Mouse (Mus musculus) forebrain, embryonic 14.5 days (tissue): ENCODE data around the gene Gnl2. TPM values are rescaled to one million over a fixed set of nuclear protein-coding genes. Genes with fewer than 3 reads are reported as not detected.

Experiments
- ATAC-seq: fragments of 200-750 bp; cut with Nextera tagmentation; 2 replicates; pipeline ENCODE4 v1.8.0; 2017; ENCODE audit warnings: mild to moderate bottlenecking, moderate library complexity
- DNase-seq: peaks from one replicate; pipeline ENCODE4 v3.0.0-alpha.2; 2015; ENCODE audit warnings: low spot score
- H3K27ac ChIP-seq: fragments of 300-500 bp; sonication (generic); 2 replicates; pipeline ENCODE4 v1.5.1; 2014; ENCODE audit warnings: low read depth, mild to moderate bottlenecking, control low read depth, low read length, moderate library complexity
- H3K27me3 ChIP-seq: fragments of 300-500 bp; sonication (generic); replicated peaks from 2 replicates; pipeline ENCODE4 v1.6.1; 2014; ENCODE audit warnings: low read length, control low read depth, mixed read lengths; ENCODE audit not compliant: control insufficient read depth, insufficient read depth
- H3K36me3 ChIP-seq: fragments of 300-500 bp; sonication (generic); 2 replicates; pipeline ENCODE4 v1.6.1; 2014; ENCODE audit warnings: low read length, control low read depth; ENCODE audit not compliant: control insufficient read depth, insufficient read depth
- H3K4me1 ChIP-seq: fragments of 300-500 bp; sonication (generic); 2 replicates; pipeline ENCODE4 v1.6.1; 2014; ENCODE audit warnings: antibody characterized with exemption, low read length, control low read depth; ENCODE audit not compliant: control insufficient read depth, insufficient read depth
- H3K4me2 ChIP-seq: fragments of 300-500 bp; sonication (generic); 2 replicates; pipeline ENCODE4 v1.6.1; 2014; ENCODE audit warnings: mild to moderate bottlenecking, control low read depth, low read length
- H3K4me3 ChIP-seq: fragments of 300-500 bp; sonication (generic); 2 replicates; pipeline ENCODE4 v1.5.1; 2014; ENCODE audit warnings: low read depth, low read length, control low read depth
- H3K9ac ChIP-seq: fragments of 300-500 bp; sonication (generic); 2 replicates; pipeline ENCODE4 v1.6.1; 2014; ENCODE audit warnings: mild to moderate bottlenecking, low read length, control low read depth, moderate library complexity
- H3K9me3 ChIP-seq: fragments of 300-500 bp; sonication (generic); replicated peaks from 2 replicates; pipeline ENCODE4 v1.6.1; 2016; ENCODE audit warnings: low read length, control low read depth, mixed read lengths; ENCODE audit not compliant: control insufficient read depth
- WGBS: fragments of 180-500 bp; shearing (Covaris S2); extraction: QIAGEN DNeasy Blood & Tissue Kit; methylation state at CpG from one replicate; pipeline ENCODE4 v1.1.7; 2014; 5-methylcytosine and 5-hydroxymethylcytosine counted together
- polyA plus RNA-seq: library from polyadenylated mRNA; unstranded; fragments of >200 nt; fragmentation: Nextera tagmentation; extraction: Ambion mirVana; gene quantifications from 2 replicates; pipeline ENCODE4 v1.2.1, GENCODE M21; 2014

Gene Gnl2
- polyA plus RNA-seq, 1 experiment from 2014 or later = 86.4 TPM

DNA sequence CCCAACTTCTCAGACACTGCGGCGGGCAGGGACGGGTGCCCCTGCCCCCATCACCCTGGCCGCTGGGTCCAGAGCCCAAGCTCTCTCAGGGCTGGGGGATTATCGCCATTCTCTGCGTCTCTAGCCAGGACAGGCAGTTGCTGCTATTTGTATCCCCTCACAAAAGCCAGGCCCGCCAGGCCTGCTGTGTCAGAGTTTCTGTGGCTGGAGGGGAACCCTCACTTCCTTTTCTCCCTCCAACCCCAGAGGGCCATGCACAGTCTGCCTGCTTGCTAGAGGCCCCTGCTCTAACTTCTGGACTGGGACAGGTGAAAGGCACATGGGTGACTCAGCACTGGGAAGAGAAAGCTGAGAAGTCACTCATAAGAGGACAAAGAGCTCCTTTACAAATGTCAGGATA lies 26.1 kb upstream of the Gnl2 start:
- 3% methylated on average over 7 of the region's 7 CpGs for WGBS
- H3K27ac ChIP-seq = no peak overlapping the region
- ATAC-seq (no peak), DNase-seq (no peak)
- H3K4me3 ChIP-seq = no peak overlapping the region
- no peaks in the 10 kb centered on the region for H3K36me3 ChIP-seq
- H3K27me3 ChIP-seq = peaks cover 53% of the 10 kb centered on the region
- peaks cover 5% of the 10 kb centered on the region for H3K4me1 ChIP-seq
- peak overlapping the region; percentile 16; the same call in 1 of the 2 replicates for H3K4me2 ChIP-seq
- H3K9ac ChIP-seq = peak overlapping the region; percentile 32; the same call in 1 of the 2 replicates
- no peaks in the 10 kb centered on the region for H3K9me3 ChIP-seq

DNA sequence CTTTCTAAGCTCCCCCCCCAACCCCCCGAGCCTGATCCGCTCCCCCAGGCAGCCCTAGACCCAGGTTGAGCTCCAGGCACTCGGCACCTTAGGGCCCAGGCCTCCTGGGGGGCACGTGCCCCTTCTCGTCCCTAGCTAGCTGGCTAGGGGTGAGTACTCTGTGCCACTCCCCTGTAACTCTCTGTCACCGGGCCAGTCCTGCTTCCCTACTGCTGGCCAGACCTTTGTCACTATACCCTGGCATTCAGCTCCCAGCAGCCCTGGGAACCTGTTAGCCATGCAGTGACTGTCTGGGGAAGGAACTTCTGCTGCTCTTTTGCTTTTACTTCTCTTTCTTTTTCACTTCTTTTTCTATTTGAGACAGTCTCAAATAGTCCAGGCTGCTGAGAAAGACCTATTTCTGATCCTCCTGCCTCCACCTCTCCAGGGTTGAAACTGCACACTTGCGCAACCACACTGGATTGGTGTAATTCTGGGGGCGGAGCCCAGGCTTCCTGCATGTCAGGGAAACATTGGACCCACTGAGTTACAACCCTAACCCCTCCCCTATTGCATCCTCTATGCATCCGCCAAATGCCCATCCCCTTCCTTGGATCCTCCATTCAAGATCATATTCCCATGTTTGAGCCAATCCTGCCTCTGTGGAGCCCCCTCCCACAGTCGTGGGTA lies 18.8 kb upstream of the Gnl2 start:
- Histone ChIP-seq H3K9me3 (no peaks in the 10 kb centered on the region), H3K4me1 (no peaks in the 10 kb centered on the region), H3K4me2 (no peak overlapping the region), H3K27me3 (no peaks in the 10 kb centered on the region), H3K36me3 (no peaks in the 10 kb centered on the region), H3K27ac (no peak overlapping the region), H3K9ac (no peak overlapping the region), H3K4me3 (no peak overlapping the region)
- DNase-seq = no peak
- 68% methylated on average over 10 of the region's 10 CpGs for WGBS
- ATAC-seq = no peak

DNA sequence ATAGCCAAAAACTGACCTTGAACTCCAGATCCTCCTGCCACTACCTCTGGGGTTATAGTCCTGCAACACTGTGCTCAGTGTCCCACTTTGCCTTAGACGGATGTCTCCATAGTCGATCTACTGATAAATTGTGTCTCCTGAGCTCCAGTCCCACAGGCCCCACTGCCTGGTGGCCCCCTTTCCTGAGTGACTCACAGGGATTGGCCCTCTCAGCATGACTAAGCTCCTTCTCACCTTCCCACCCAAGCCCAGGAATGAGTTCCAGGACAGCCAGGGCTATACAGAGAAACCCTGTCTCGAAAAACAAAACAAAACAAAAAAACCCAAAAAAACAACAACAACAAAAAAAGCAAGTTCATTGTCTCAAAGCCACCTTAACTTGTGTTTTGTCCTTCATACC lies 16.8 kb upstream of the Gnl2 start:
- 86% methylated on average over 3 of the region's 3 CpGs for WGBS

DNA sequence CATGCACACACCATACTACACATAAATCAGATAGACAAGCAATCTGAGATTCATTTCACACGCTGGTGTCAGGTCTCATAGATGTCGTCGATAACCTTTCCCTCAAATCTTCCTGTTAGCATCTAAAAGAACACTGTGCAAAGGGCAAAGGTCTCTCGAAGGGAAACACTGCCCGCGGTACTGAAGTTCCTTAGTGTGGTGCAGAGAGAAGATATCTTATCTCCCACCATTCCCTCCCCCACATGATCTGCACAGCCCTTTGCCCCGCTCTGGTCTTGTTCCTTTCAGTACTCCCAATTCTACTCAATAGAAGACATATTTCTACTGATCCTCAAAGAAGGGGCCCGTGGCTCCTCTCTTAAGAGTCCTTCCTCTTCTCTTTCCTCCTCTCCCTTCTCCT lies 13.4 kb upstream of the Gnl2 start:
- Histone ChIP-seq H3K9ac (no peak overlapping the region), H3K27ac (no peak overlapping the region), H3K4me2 (no peak overlapping the region), H3K36me3 (no peaks in the 10 kb centered on the region), H3K27me3 (no peaks in the 10 kb centered on the region), H3K9me3 (no peaks in the 10 kb centered on the region), H3K4me3 (no peak overlapping the region), H3K4me1 (no peaks in the 10 kb centered on the region)
- ATAC-seq (no peak), DNase-seq (no peak)
- 88% methylated on average over 8 of the region's 8 CpGs for WGBS

More for the DNA sequence above, 16.8 kb upstream of the Gnl2 start:
- ATAC-seq (no peak), DNase-seq (no peak)
- H3K9me3 ChIP-seq = no peaks in the 10 kb centered on the region
- no peak overlapping the region for H3K9ac ChIP-seq
- H3K4me2 ChIP-seq = no peak overlapping the region
- no peaks in the 10 kb centered on the region for H3K36me3 ChIP-seq
- no peaks in the 10 kb centered on the region for H3K4me1 ChIP-seq
- H3K27me3 ChIP-seq = no peaks in the 10 kb centered on the region
- no peak overlapping the region for H3K27ac ChIP-seq
- H3K4me3 ChIP-seq = no peak overlapping the region

DNA sequence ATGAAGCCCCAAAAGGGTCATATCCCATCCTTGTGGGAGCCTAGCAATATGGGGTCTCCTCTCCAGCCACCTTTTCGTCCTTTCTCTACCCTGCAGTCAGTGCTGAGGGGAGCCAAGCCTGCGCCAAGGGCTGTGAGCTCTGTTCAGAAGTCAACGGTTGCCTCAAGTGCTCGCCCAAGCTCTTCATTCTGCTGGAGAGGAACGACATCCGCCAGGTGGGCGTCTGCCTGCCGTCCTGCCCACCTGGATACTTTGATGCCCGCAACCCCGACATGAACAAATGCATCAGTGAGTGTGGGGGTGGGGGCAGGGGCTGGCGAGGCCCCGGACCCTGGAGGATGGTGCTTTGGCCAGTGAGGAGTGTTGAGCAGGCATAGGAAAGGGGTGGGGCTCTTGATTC lies 11.5 kb upstream of the Gnl2 start:
- Histone ChIP-seq H3K9me3 (no peaks in the 10 kb centered on the region), H3K36me3 (no peaks in the 10 kb centered on the region), H3K4me1 (no peaks in the 10 kb centered on the region), H3K27ac (no peak overlapping the region), H3K4me2 (no peak overlapping the region), H3K4me3 (no peak overlapping the region), H3K27me3 (no peaks in the 10 kb centered on the region), H3K9ac (no peak overlapping the region)
- DNase-seq (no peak), ATAC-seq (no peak)
- 66% methylated on average over 12 of the region's 12 CpGs for WGBS

DNA sequence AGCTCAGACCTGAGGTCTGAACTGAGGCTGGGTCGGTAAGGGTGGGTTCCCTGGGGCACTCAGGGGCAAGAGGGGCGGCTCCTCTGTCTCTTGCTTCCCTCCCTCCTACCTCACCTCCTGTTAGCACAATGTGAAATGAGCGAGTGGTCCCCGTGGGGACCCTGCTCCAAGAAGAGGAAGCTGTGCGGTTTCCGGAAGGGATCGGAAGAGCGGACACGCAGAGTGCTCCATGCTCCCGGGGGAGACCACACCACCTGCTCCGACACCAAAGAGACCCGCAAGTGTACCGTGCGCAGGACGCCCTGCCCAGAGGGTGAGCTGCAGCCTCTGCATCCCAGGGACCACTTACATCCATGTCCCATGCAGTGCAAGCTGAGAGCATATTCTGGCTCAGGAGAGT lies 8.9 kb upstream of the Gnl2 start:
- H3K9me3 ChIP-seq = no peaks in the 10 kb centered on the region
- H3K4me1 ChIP-seq = no peaks in the 10 kb centered on the region
- H3K4me3 ChIP-seq = no peak overlapping the region
- H3K9ac ChIP-seq = no peak overlapping the region
- no peak for DNase-seq
- no peaks in the 10 kb centered on the region for H3K36me3 ChIP-seq
- H3K27ac ChIP-seq = no peak overlapping the region
- H3K27me3 ChIP-seq = no peaks in the 10 kb centered on the region
- no peak overlapping the region for H3K4me2 ChIP-seq
- 63% methylated on average over 15 of the region's 15 CpGs for WGBS
- ATAC-seq = no peak

DNA sequence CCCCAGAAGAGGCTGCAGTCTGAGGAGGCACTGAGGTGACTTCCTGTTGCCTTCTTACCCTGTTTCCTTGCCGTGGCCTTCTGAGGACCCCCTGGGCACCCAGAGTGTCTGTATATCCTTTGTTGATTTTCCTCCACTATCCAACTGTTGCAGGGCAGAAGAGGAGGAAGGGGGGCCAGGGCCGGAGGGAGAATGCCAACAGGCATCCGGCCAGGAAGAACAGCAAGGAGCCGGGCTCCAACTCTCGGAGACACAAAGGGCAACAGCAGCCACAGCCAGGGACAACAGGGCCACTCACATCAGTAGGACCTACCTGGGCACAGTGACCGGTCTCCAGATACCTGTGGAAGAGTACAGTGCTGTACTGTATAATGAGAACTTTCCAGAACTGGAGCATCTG lies 8.2 kb upstream of the Gnl2 start:
- no peak for DNase-seq
- WGBS = 72% methylated on average over 6 of the region's 6 CpGs

DNA sequence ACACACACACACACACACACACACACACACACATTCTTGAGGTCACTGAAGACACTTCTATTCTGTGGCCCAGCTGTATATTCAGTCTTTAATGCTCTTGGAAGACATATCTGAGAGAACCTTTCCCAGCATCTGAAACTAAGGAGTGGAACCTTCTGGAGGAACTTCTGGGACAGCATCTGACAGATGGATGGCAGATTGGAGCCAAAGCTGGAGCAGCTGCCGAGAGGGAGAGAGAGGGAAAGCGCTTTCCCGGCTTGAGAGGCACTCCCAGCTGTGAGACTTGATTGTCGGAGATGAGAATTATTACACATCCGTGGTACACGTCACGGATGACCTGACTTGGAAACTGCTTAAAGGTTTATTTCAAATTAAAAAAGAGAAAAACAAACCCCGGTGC lies 7.7 kb upstream of the Gnl2 start:
- Histone ChIP-seq H3K27ac (no peak overlapping the region), H3K4me2 (no peak overlapping the region), H3K9ac (no peak overlapping the region), H3K36me3 (no peaks in the 10 kb centered on the region), H3K4me3 (no peak overlapping the region), H3K27me3 (no peaks in the 10 kb centered on the region), H3K9me3 (no peaks in the 10 kb centered on the region), H3K4me1 (no peaks in the 10 kb centered on the region)
- WGBS = 77% methylated on average over 8 of the region's 8 CpGs
- DNase-seq (no peak), ATAC-seq (no peak)

More for the DNA sequence above, 8.2 kb upstream of the Gnl2 start:
- Histone ChIP-seq H3K4me3 (no peak overlapping the region), H3K27ac (no peak overlapping the region), H3K9me3 (no peaks in the 10 kb centered on the region), H3K4me1 (no peaks in the 10 kb centered on the region), H3K4me2 (no peak overlapping the region), H3K36me3 (no peaks in the 10 kb centered on the region), H3K27me3 (no peaks in the 10 kb centered on the region), H3K9ac (no peak overlapping the region)
- ATAC-seq = no peak

DNA sequence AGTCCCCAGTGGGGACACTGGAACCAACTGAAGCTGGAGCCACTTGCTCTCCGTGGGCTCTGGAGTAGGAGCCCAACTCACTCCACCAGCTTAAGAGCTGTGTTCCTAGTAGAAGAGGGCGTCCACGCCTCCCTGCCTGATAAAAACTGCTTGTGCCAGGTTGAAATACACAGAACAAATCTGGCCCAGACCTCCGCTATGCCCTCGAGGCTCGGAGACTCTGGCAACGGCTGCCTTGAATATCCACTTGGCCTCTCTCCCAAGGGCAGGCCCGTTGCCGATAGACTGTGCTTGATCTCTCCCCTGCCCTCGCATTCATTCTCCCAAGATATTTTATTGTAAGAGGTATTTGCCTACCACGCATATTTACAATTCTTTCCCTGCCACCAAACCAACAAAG lies 1.0 kb downstream of the Gnl2 start:
- DNase-seq (no peak), ATAC-seq (no peak)
- no peaks in the 10 kb centered on the region for H3K27me3 ChIP-seq
- H3K4me3 ChIP-seq = no peak overlapping the region
- H3K27ac ChIP-seq = no peak overlapping the region
- H3K9ac ChIP-seq = no peak overlapping the region
- 78% methylated on average over 11 of the region's 11 CpGs for WGBS
- H3K4me1 ChIP-seq = no peaks in the 10 kb centered on the region
- H3K4me2 ChIP-seq = no peak overlapping the region
- H3K9me3 ChIP-seq = no peaks in the 10 kb centered on the region
- H3K36me3 ChIP-seq = no peaks in the 10 kb centered on the region
